Mouse (Mus musculus) kidney, postnatal 25 days (tissue): ENCODE measurements around the gene Gpc6.

Experiments used
- DNase-seq, 2 experiments: peaks; one replicate each; pipeline ENCODE4 v3.0.0; 2021; ENCODE audit warnings: mixed read lengths in 2 of 2

The Gpc6 gene

GRCm38 (mm10) chr14:117070470-117071085 lies 145.5 kb downstream of the Gpc6 start:
- no peak for DNase-seq

- DNase-seq = no peak
These were observed 168.5 kb downstream of the Gpc6 start for GRCm38 (mm10) chr14:117093586-117093985.

- no peak for DNase-seq
These were observed 181.8 kb downstream of the Gpc6 start for GRCm38 (mm10) chr14:117106900-117107299.

- DNase-seq = no peak
These were observed 188.0 kb downstream of the Gpc6 start for GRCm38 (mm10) chr14:117113153-117113552.

GRCm38 (mm10) chr14:117122036-117122435 lies 196.9 kb downstream of the Gpc6 start:
- no peak for DNase-seq

GRCm38 (mm10) chr14:117130334-117130733 lies 205.2 kb downstream of the Gpc6 start:
- no peak for DNase-seq

- no peak for DNase-seq
These were observed 206.2 kb downstream of the Gpc6 start for GRCm38 (mm10) chr14:117131324-117131723.

GRCm38 (mm10) chr14:117141077-117141848 lies 216.1 kb downstream of the Gpc6 start:
- DNase-seq = no peak

- no peak for DNase-seq
These were observed 221.0 kb downstream of the Gpc6 start for GRCm38 (mm10) chr14:117146089-117146488.

- DNase-seq = no peak
These were observed 221.6 kb downstream of the Gpc6 start for GRCm38 (mm10) chr14:117146665-117147064.

GRCm38 (mm10) chr14:117151621-117152020 lies 226.5 kb downstream of the Gpc6 start:
- no peak for DNase-seq

- no peak for DNase-seq
These were observed 230.9 kb downstream of the Gpc6 start for GRCm38 (mm10) chr14:117155884-117156465.

GRCm38 (mm10) chr14:117157426-117157825 lies 232.3 kb downstream of the Gpc6 start:
- no peak for DNase-seq

GRCm38 (mm10) chr14:117166350-117166749 lies 241.2 kb downstream of the Gpc6 start:
- no peak for DNase-seq

GRCm38 (mm10) chr14:117193364-117193763 lies 268.2 kb downstream of the Gpc6 start:
- no peak for DNase-seq

- no peak for DNase-seq
These were observed 276.9 kb downstream of the Gpc6 start for GRCm38 (mm10) chr14:117202012-117202411.

GRCm38 (mm10) chr14:117203960-117204359 lies 278.8 kb downstream of the Gpc6 start:
- no peak for DNase-seq

- no peak for DNase-seq
These were observed 289.3 kb downstream of the Gpc6 start for GRCm38 (mm10) chr14:117214373-117214772.

- no peak for DNase-seq
These were observed 301.8 kb downstream of the Gpc6 start for GRCm38 (mm10) chr14:117226920-117227319.

GRCm38 (mm10) chr14:117230476-117230875 lies 305.4 kb downstream of the Gpc6 start:
- no peak for DNase-seq

GRCm38 (mm10) chr14:117238226-117238625 lies 313.1 kb downstream of the Gpc6 start:
- no peak for DNase-seq

- no peak for DNase-seq
These were observed 314.7 kb downstream of the Gpc6 start for GRCm38 (mm10) chr14:117239694-117240427.

- DNase-seq = peak in 1 of 2 experiments; percentile 32
These were observed 320.5 kb downstream of the Gpc6 start for GRCm38 (mm10) chr14:117245631-117246030.
